Mouse (Mus musculus) gastrocnemius, adult 2 months (tissue): ENCODE results near the gene Ccdc13. TPM values are rescaled to one million over a fixed set of nuclear protein-coding genes. Genes with fewer than 3 reads are reported as not detected.

Experiments used
- DNase-seq: peaks from one replicate; pipeline ENCODE4 v3.0.0; 2022
- H3K27ac ChIP-seq: fragments of 200-600 bp; 2 replicates; pipeline ENCODE4 v1.8.1; 2022; ENCODE audit warnings: mild to moderate bottlenecking
- H3K4me3 ChIP-seq: fragments of 200-600 bp; 2 replicates; pipeline ENCODE4 v1.8.1; 2022; ENCODE audit warnings: mild to moderate bottlenecking, moderate library complexity
- CTCF ChIP-seq: fragments of 200-600 bp; IDR thresholded peaks from 2 replicates; pipeline ENCODE4 v1.8.1; 2022; ENCODE audit warnings: antibody characterized with exemption, mild to moderate bottlenecking, moderate library complexity
- intact Hi-C: fragments of 180-260 bp; cut with DNase I; formaldehyde crosslinking; loops from one replicate; pipeline ENCODE4 v1.15.1; 2025
- total RNA-seq, 2 experiments: library from RNA; stranded (reverse); gene quantifications; 2 replicates each; pipeline ENCODE4 v1.2.3; 2021

The Ccdc13 gene
- total RNA-seq, 2 experiments from 2014 or later, result 0.23 TPM; not detected in 1

DNA sequence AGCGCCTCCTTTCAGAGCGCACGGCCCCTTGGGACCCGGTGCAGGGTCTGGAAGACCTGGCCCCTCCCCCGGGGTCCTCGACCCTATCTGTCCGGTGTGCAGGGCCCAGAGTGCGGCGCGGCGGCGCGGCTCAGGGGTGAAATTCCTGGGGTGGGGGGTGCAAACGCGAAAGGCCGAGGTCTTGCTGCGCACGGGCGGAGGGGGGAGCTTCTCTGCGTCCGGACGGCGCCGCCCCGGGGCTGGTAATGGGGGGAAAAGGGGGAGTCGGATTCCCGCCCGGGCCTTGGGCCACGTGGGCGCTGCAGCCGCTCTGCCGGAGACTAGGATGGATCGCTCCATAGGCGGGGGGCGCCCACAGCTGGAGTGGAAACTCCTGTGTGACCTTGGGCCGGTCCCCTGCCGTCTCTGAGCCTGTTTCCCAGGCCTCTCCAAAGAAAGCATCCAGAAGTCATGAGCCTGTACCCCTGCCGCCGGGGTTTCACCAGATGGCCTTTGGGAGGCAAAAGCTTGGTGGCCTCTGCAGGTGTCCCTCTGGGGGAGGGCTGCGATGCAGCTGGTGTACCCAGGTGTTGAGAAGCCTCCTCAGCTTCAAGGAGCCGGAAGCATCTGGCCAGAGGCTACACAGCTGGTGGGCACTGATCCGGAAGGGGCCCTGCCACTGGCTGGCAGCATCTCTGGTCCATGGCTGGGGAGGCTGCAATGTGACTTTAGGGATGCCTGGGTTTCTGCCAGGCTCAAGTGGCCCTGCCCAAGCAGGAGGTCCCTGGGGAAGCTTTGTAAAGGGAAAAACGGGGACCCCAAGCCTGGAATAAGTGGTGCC is 78.8 kb downstream of the Ccdc13 start:
- Histone ChIP-seq H3K27ac (peak overlapping the region; percentile 98), H3K4me3 (peak overlapping the region; percentile 97)
- DNase-seq, result peak; percentile 89
- intact Hi-C loops, result no loop called here
- no peak for TF ChIP-seq CTCF

DNA sequence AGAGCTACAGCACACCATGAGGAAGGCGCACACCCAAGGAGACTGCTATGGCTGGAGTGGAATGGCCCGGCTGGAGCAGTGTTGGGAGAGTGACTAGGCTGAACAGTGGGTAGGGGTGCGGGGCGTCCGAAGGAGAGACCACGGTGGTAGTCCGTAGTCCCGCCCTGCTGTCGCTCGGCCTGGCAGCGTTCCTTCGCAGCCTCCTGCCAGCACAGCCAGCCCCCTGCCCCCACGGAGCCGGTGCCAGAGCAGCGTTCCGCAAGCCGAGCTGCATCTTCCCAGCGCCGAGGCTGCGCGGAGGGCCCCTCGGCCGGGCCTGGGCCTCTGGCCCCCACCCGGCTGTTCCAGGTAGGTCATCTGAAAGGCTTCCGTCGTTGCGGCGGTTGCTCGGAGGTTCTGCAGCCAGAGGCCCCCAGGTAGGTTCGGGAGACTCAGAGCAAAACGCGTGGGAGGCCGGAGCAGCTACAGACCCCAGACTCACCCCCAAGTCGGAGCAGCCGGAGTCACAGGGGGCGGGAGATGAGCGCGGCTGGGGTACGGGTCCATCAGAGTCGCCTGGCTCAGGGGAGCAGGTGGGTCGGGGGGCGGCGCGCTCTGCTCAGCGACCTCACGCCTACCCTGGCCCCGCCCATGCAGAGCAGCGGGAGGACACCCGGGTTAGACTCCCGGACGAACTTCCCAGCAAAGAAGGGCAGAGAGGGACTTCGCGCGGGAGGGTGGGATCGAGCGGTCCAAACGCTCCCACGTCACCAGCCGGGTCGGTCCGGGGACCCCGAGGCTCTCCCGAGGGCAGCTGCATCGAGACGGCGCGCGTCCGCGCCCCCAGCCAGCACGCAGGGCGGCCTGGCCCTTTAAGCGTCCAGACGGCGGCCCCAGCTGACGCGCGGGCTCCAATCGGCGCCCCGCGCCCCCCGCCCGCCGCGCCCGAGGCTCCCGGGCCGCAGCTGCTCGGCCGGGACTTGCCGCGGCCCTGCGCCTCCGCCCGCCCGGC is 79.9 kb downstream of the Ccdc13 start, which contains the start of gene Zfp651:
Gene Zfp651 (plus strand): TSS at position 240 of the 991 bp plus-strand sequence.
- peak; percentile 87 for DNase-seq
- H3K27ac ChIP-seq, result peak within 1 kb of the TSS; percentile 98
- intact Hi-C loops, result loop anchor here (5.0 kb wide), 1 partner anchor 37 kb away; no protein-coding TSS in a partner anchor
- TF ChIP-seq CTCF, result no peak
- peak within 1 kb of the TSS; percentile 97 for H3K4me3 ChIP-seq

- no peak for TF ChIP-seq CTCF
- intact Hi-C loops, result loop anchor here (5.0 kb wide), 1 partner anchor 36 kb away; no protein-coding TSS in a partner anchor
- DNase-seq, result peak; percentile 75
- Histone ChIP-seq H3K27ac (peak overlapping the region; percentile 98), H3K4me3 (peak overlapping the region; percentile 97)
Measured at GRCm38 (mm10) chr9:121757835-121758814, 81.1 kb downstream of the Ccdc13 start.

GRCm38 (mm10) chr9:121757432-121757831 is 81.8 kb downstream of the Ccdc13 start:
- peak overlapping the region; percentile 1; the same call in 1 of the 2 replicates for H3K4me3 ChIP-seq
- peak; percentile 55 for DNase-seq
- TF ChIP-seq CTCF, result no peak
- intact Hi-C loops, result loop anchor here (5.0 kb wide), 1 partner anchor 35 kb away; no protein-coding TSS in a partner anchor
- H3K27ac ChIP-seq, result peak overlapping the region; percentile 98

- intact Hi-C loops, result loop anchor here (5.0 kb wide), 1 partner anchor 34 kb away; no protein-coding TSS in a partner anchor
- no peak for DNase-seq
- Histone ChIP-seq H3K27ac (no peak overlapping the region; the same call in 1 of the 2 replicates), H3K4me3 (no peak overlapping the region)
- no peak for TF ChIP-seq CTCF
Measured at GRCm38 (mm10) chr9:121756785-121757184, 82.5 kb downstream of the Ccdc13 start.

DNA sequence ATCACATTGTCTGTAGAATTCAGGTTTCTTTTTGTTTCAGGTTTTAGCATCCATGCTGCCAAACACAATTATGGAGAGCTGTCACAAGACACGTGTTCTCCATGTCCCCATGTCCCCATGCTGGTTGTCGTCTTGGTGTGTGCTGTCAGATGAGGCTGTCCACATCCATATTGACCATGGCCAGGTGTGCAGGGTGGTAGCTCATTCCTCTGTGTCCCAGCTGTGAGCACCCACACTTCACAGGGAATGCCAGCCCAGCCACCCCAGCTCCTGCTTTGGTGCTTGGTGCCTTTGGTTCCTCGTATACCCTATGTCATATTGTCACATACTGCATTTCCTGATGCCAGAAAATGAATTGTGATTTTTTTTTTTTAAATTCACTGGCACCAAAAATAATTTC is 84.6 kb downstream of the Ccdc13 start:
- intact Hi-C loops, result loop anchor here (5.0 kb wide), 1 partner anchor 32 kb away; no protein-coding TSS in a partner anchor
- TF ChIP-seq CTCF, result no peak
- Histone ChIP-seq H3K27ac (no peak overlapping the region), H3K4me3 (no peak overlapping the region)
- peak; percentile 16 for DNase-seq

GRCm38 (mm10) chr9:121752774-121753173 is 86.5 kb downstream of the Ccdc13 start:
- Histone ChIP-seq H3K27ac (no peak overlapping the region), H3K4me3 (no peak overlapping the region)
- DNase-seq, result no peak
- intact Hi-C loops, result no loop called here
- no peak for TF ChIP-seq CTCF

Other genes starting within 250 kb of the Ccdc13 start
- not detected for gene Lyzl4, start 197.4 kb downstream of the Ccdc13 start, total RNA-seq
- 1 to 10 TPM; 1.5 to 2.1 TPM for gene Vipr1, start 196.7 kb downstream of the Ccdc13 start, total RNA-seq
- 1 to 10 TPM; 2.6 to 4.8 TPM for gene Sec22c, start 134.0 kb downstream of the Ccdc13 start, total RNA-seq
- 100 to 1,000 TPM; 108 to 137 TPM for gene Ss18l2, start 129.1 kb downstream of the Ccdc13 start, total RNA-seq
- gene Nktr, start 120.3 kb downstream of the Ccdc13 start, total RNA-seq, result 10 to 100 TPM; 41.3 to 42.6 TPM
- 100 to 1,000 TPM; 127 to 157 TPM for gene Zfp651, start 80.1 kb downstream of the Ccdc13 start, total RNA-seq
- gene Klhl40, start 61.9 kb downstream of the Ccdc13 start, total RNA-seq, result 100 to 1,000 TPM; 103 to 120 TPM
- 100 to 1,000 TPM; 151 to 153 TPM for gene Hhatl, start 47.0 kb downstream of the Ccdc13 start, total RNA-seq
- gene Higd1a, start 18.9 kb upstream of the Ccdc13 start, total RNA-seq, result 100 to 1,000 TPM in 1 of 2 experiments, 10 to 100 TPM in 1; 89.1 to 111 TPM
- gene Ackr2, start 58.9 kb upstream of the Ccdc13 start, total RNA-seq, result 1 to 10 TPM; 1.2 to 3.6 TPM
- gene Cyp8b1, start 76.8 kb upstream of the Ccdc13 start, total RNA-seq, result not detected
- gene Fam198a, start 111.5 kb upstream of the Ccdc13 start, total RNA-seq, result 1 to 10 TPM in 1 of 2 experiments, under 1 TPM in 1; 0.97 to 1.6 TPM
- gene Pomgnt2, start 157.6 kb upstream of the Ccdc13 start, total RNA-seq, result 10 to 100 TPM; 14.9 to 16.7 TPM